Mouse (Mus musculus) ES-Bruce4 (cell line): ENCODE results near the gene Arhgef10l.

ENCODE experiments used
- CTCF ChIP-seq: IDR thresholded peaks from one replicate; pipeline ENCODE4 v1.8.1; 2011; ENCODE audit warnings: low read depth, low read length
- POLR2A ChIP-seq: IDR thresholded peaks from one replicate; pipeline ENCODE4 v1.8.1; 2011; ENCODE audit warnings: low read length; ENCODE audit not compliant: insufficient read depth

DNA sequence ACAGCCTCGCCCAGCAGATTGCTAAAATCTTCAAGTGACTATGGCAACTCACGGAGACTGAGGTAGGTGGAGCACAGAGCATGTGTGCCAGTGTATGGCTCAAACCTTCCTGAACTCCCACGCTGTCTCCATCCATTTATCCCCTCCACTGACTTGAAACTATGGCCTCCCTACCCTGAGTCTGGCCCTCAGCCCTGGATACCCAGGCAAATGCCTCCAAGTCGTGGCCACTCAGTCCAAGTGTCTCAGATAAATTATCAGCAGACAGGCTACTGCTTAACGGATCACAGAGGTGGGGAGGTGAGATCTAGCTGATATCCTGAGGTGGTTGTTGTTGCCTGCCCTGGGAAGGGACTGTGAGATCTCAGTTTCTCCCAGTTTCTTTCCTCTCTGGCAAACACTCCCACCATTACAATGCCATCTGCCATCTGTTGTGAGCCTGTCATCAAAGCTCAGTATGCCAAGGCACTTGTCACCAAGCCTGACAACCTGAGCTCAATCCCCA, 24.3 kb downstream of the Arhgef10l start:
- TF ChIP-seq POLR2A, result no peak
- no peak for TF ChIP-seq CTCF
